9 mouse cellular contexts compared by ENCODE assay signal in the genomic region with DNA sequence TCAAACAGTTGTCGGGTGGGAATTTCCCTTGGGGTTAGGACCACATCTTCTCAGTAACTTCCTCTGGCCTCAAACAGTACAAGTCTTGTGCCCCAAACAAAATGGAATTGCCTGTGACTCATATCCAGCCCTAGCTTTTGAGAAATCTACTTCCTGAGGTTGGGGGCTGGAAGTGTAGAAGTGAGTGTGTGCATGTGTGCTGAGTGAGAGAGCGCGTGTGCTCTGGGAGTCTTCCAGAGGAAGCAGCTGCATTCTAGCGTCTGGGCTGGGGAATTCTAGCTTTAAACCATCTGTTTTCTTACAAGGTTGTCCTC. TPM values are rescaled to one million over a fixed set of nuclear protein-coding genes. Genes with fewer than 3 reads are reported as not detected.
DNase-seq lines count a peak whose midpoint lies in the region; ATAC-seq lines count a peak whose summit lies in the region.
"Had no signal": no experiment of that assay in that cellular context is flagged by ENCODE, and none has a peak within 500 bp of the region (broad histone marks: within the 10 kb centered on the region; RNA-seq: fewer than 3 reads in every experiment).

No protein-coding gene starts in this region.

- ATAC-seq in heart, embryonic 11.5 days (replicated peaks; ENCODE audit: insufficient number of reproducible peaks, low FRiP score, low TSS enrichment): no peak
- ATAC-seq in common myeloid progenitor, adult 5-6 weeks (replicated peaks; ENCODE audit: low read depth, poor library complexity, severe bottlenecking): peak; percentile 39
- peak; percentile 66 for ATAC-seq in monocyte, adult 5-6 weeks (replicated peaks; ENCODE audit: insufficient number of reproducible peaks, low FRiP score, low TSS enrichment, poor library complexity, severe bottlenecking)
- ATAC-seq in megakaryocyte-erythroid progenitor cell, adult 5-6 weeks (replicated peaks; ENCODE audit: low FRiP score, low TSS enrichment, poor library complexity, severe bottlenecking): no peak

- no peaks in the 10 kb centered on the region for H3K27me3 ChIP-seq in heart, embryonic 11.5 days (ENCODE audit: control insufficient read depth, insufficient read depth, low read length)
- H3K27me3 ChIP-seq: hindbrain, embryonic 15.5 days had no signal

- no peak overlapping the region for H3K27ac ChIP-seq in heart, embryonic 11.5 days (ENCODE audit: low read depth, low read length)

- no peaks in the 10 kb centered on the region for H3K36me3 ChIP-seq in heart, embryonic 11.5 days (ENCODE audit: control insufficient read depth, insufficient read depth, low read length)
- H3K36me3 ChIP-seq: hindbrain, embryonic 15.5 days had no signal

- WGBS in heart, embryonic 11.5 days (ENCODE audit: insufficient replicate concordance): 41% methylated on average over 4 of the region's 4 CpGs

- no peak overlapping the region for H3K9ac ChIP-seq in heart, embryonic 11.5 days (ENCODE audit: low read depth, low read length)
- H3K9ac ChIP-seq: hindbrain, embryonic 15.5 days had no signal

- peak; percentile 48 to 82 for DNase-seq in heart, adult 18-20 months
- DNase-seq in kidney, postnatal 4 days: peak; percentile 46 to 55
- DNase-seq in urinary bladder, postnatal 10 days (ENCODE audit: low spot score): no peak
- DNase-seq in c-Kit-positive CD71-positive TER-119-positive erythroid progenitor cells, embryonic 14.5 days (ENCODE audit: low spot score): no peak

- 0 out of 2 replicates have a peak, but pooled peaks cover 2% of the 10 kb centered on the region for H3K4me1 ChIP-seq in heart, embryonic 11.5 days (ENCODE audit: control insufficient read depth, insufficient read depth, low read length)
- H3K4me1 ChIP-seq: hindbrain, embryonic 15.5 days had no signal

- no peak overlapping the region for H3K4me3 ChIP-seq in heart, embryonic 11.5 days (ENCODE audit: low read depth, low read length)
- H3K4me3 ChIP-seq: hindbrain, embryonic 15.5 days had no signal

- H3K4me2 ChIP-seq in heart, embryonic 11.5 days: no peak overlapping the region
- H3K4me2 ChIP-seq: hindbrain, embryonic 15.5 days had no signal

- H3K9me3 ChIP-seq in heart, embryonic 11.5 days (replicated peaks; ENCODE audit: control insufficient read depth, low read length): no peaks in the 10 kb centered on the region
- H3K9me3 ChIP-seq: hindbrain, embryonic 15.5 days had no signal

RNA-seq across cellular contexts. Expression of a gene that starts 17.9 kb away (rescaled TPM):
- under 1 TPM; 0.17 to 0.28 TPM for total RNA-seq in heart, adult 18-20 months (2021)
- 0.44 and 0.77 TPM in 2 replicates for polyA plus RNA-seq in heart, embryonic 11.5 days (2014; fragmentation: Nextera tagmentation; extraction: Ambion mirVana)
- total RNA-seq in common myeloid progenitor, adult 5-6 weeks (2017): not detected in 2 replicates
- 0.19 TPM in 1 of 3 replicates, not detected in the others for total RNA-seq in monocyte, adult 5-6 weeks (2017)
- not detected in 2 replicates for total RNA-seq in megakaryocyte-erythroid progenitor cell, adult 5-6 weeks (2014; fragmentation: Nextera tagmentation)
- total RNA-seq in megakaryocyte-erythroid progenitor cell, adult 5-6 weeks (2017): not detected in 2 replicates

RNA-seq across cellular contexts. Expression of a gene that starts 35.9 kb away (rescaled TPM):
- 1 to 10 TPM; 2.4 to 2.6 TPM for total RNA-seq in heart, adult 18-20 months (2021)
- 1.7 and 1.9 TPM in 2 replicates for polyA plus RNA-seq in heart, embryonic 11.5 days (2014; fragmentation: Nextera tagmentation; extraction: Ambion mirVana)
- 19.9 and 32.6 TPM in 2 replicates for total RNA-seq in common myeloid progenitor, adult 5-6 weeks (2017)
- total RNA-seq in monocyte, adult 5-6 weeks (2017): 193 to 222 TPM (median 205 TPM) in 3 replicates
- total RNA-seq in megakaryocyte-erythroid progenitor cell, adult 5-6 weeks (2014; fragmentation: Nextera tagmentation): 11.4 and 19.0 TPM in 2 replicates
- 9.3 and 16.2 TPM in 2 replicates for total RNA-seq in megakaryocyte-erythroid progenitor cell, adult 5-6 weeks (2017)

RNA-seq across cellular contexts. Expression of a gene that starts 48.0 kb away (rescaled TPM):
- total RNA-seq in heart, adult 18-20 months (2021): under 1 TPM; 0.55 to 0.75 TPM
- polyA plus RNA-seq in heart, embryonic 11.5 days (2014; fragmentation: Nextera tagmentation; extraction: Ambion mirVana): 6.8 and 7.3 TPM in 2 replicates
- total RNA-seq in common myeloid progenitor, adult 5-6 weeks (2017): not detected in 2 replicates
- total RNA-seq in monocyte, adult 5-6 weeks (2017): 0.19 TPM in 1 of 3 replicates, not detected in the others
- not detected in 2 replicates for total RNA-seq in megakaryocyte-erythroid progenitor cell, adult 5-6 weeks (2014; fragmentation: Nextera tagmentation)
- not detected in 2 replicates for total RNA-seq in megakaryocyte-erythroid progenitor cell, adult 5-6 weeks (2017)

Comparison
In these comparisons a context has a peak if more than half of its experiments do, and no peak if none do; other contexts are left out.
1. DNase-seq: peak in heart, adult 18-20 months (2 of 2) and kidney, postnatal 4 days (2 of 2); none in urinary bladder, postnatal 10 days (single experiment) and c-Kit-positive CD71-positive TER-119-positive erythroid progenitor cells, embryonic 14.5 days (single experiment).
2. ATAC-seq: peak in common myeloid progenitor, adult 5-6 weeks (single experiment) and monocyte, adult 5-6 weeks (single experiment); none in heart, embryonic 11.5 days (single experiment) and megakaryocyte-erythroid progenitor cell, adult 5-6 weeks (single experiment).